Mouse (Mus musculus) CH12.LX (cell line): ENCODE results near the gene Zbtb24.

Experiments
- CTCF ChIP-seq, 2 experiments: IDR thresholded peaks in 1 of 2; conservative IDR thresholded peaks in 1 of 2; 2 replicates each; pipeline ENCODE4 v1.5.1; 2011 to 2012; ENCODE audit warnings: low read depth in 2 of 2, low read length in 2 of 2, improper control_type of control experiment in 1 of 2, inconsistent platforms in 1 of 2, mild to moderate bottlenecking in 1 of 2, moderate library complexity in 1 of 2
- ELF1 ChIP-seq: IDR thresholded peaks from 2 replicates; pipeline ENCODE4 v1.6.1; 2014; ENCODE audit warnings: low read depth, mild to moderate bottlenecking, inconsistent platforms, low read length, improper control_type of control experiment
- GABPA ChIP-seq: IDR thresholded peaks from 2 replicates; pipeline ENCODE4 v1.6.1; 2012; ENCODE audit warnings: low read depth, low read length, improper control_type of control experiment, inconsistent platforms; ENCODE audit not compliant: insufficient replicate concordance
- HCFC1 ChIP-seq: IDR thresholded peaks from 2 replicates; pipeline ENCODE4 v1.6.1; 2012; ENCODE audit warnings: low read depth, mild to moderate bottlenecking, inconsistent platforms, low read length, improper control_type of control experiment
- MAFK ChIP-seq: IDR thresholded peaks from 2 replicates; pipeline ENCODE4 v1.6.1; 2011; ENCODE audit warnings: low read length, improper control_type of control experiment; ENCODE audit not compliant: insufficient replicate concordance
- MAX ChIP-seq: IDR thresholded peaks from 2 replicates; pipeline ENCODE4 v1.6.1; 2011; ENCODE audit warnings: low read length, improper control_type of control experiment
- NELFE ChIP-seq: IDR thresholded peaks from 2 replicates; pipeline ENCODE4 v1.6.1; 2011; ENCODE audit warnings: low read depth, low read length, improper control_type of control experiment
- POLR2A ChIP-seq: IDR thresholded peaks from 2 replicates; pipeline ENCODE4 v1.6.1; 2011; ENCODE audit warnings: low read depth, mild to moderate bottlenecking, improper control_type of control experiment, low read length
- POLR2AphosphoS2 ChIP-seq: IDR thresholded peaks from 2 replicates; pipeline ENCODE4 v1.6.1; 2011; ENCODE audit warnings: low read depth, low read length, improper control_type of control experiment
- SMC3 ChIP-seq: IDR thresholded peaks from 2 replicates; pipeline ENCODE4 v1.6.1; 2011; ENCODE audit warnings: low read depth, low read length, improper control_type of control experiment
- TBP ChIP-seq: conservative IDR thresholded peaks from 2 replicates; pipeline ENCODE4 v1.6.1; 2011; ENCODE audit warnings: low read depth, low read length, improper control_type of control experiment
- TCF12 ChIP-seq: IDR thresholded peaks from 2 replicates; pipeline ENCODE4 v1.6.1; 2014; ENCODE audit warnings: low read depth, mild to moderate bottlenecking, inconsistent platforms, low read length, improper control_type of control experiment
- ZC3H11A ChIP-seq: IDR thresholded peaks from 2 replicates; pipeline ENCODE4 v1.6.1; 2012; ENCODE audit warnings: low read depth, mild to moderate bottlenecking, inconsistent platforms, low read length, improper control_type of control experiment

DNA sequence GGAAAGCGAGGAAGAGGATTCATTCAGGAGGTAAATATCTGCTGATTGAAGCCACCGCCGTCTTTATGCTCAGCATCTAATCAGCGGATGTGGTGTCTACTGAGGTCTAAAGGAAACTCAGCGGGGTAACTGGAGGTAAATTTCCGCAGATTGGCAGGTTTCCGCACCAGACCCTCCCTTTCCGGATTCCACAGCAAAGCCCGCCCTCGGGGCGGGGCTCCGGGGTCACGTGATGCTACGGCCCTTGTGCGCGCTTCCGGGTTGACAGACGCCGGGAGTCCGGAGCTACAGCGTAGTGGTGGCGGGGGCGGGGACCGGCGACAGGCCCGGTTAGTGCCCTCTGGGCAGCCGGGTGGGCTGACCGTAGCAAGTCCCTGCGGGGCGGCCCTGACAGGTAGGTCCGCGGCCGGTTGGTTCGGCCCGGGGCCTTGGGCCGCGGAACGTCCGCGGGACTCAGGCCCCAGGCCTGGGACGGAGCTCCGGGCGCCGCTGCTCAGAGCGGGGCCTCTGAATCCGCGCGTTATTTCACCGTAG is at the start of gene Zbtb24:
- TF ChIP-seq MAX (peak; percentile 98), GABPA (no peak), MAFK (0 out of 2 replicates have a peak, but pooled peaks have one; percentile 30), POLR2A (peak; percentile 98), NELFE (peak; percentile 98), CTCF (conservative IDR thresholded peaks at IDR 0.05 in 1 of 2, IDR thresholded peaks at IDR 0.05 in 1 of 2; ENCODE audit: low read depth in 2 of 2, low read length in 2 of 2) (no peak), TBP (peak; percentile 95), SMC3 (no peak), ELF1 (peak; percentile 100), TCF12 (peak; percentile 90), POLR2AphosphoS2 (peak; percentile 95), ZC3H11A (no peak), HCFC1 (peak; percentile 83)
